Mouse (Mus musculus) ES-E14 (cell line): ENCODE data around the gene Yars.

Experiments
- ZC3H11A ChIP-seq: IDR thresholded peaks from 2 replicates; pipeline ENCODE4 v1.6.1; 2012; ENCODE audit warnings: low read depth, mild to moderate bottlenecking, inconsistent platforms, low read length, borderline replicate concordance
- ZNF384 ChIP-seq: IDR thresholded peaks from 2 replicates; pipeline ENCODE4 v1.6.1; 2012; ENCODE audit warnings: low read depth, low read length, inconsistent platforms

- no peak for TF ChIP-seq ZC3H11A
- no peak for TF ChIP-seq ZNF384
These were observed 46.1 kb upstream of the Yars start for GRCm38 (mm10) chr4:129143509-129143908.
